Mouse (Mus musculus): ENCODE results near the gene Atp6v1c2. TPM values are rescaled to one million over a fixed set of nuclear protein-coding genes. Genes with fewer than 3 reads are reported as not detected.

The Atp6v1c2 gene
- polyA plus RNA-seq, 1 experiment, result 55.3 TPM

DNA sequence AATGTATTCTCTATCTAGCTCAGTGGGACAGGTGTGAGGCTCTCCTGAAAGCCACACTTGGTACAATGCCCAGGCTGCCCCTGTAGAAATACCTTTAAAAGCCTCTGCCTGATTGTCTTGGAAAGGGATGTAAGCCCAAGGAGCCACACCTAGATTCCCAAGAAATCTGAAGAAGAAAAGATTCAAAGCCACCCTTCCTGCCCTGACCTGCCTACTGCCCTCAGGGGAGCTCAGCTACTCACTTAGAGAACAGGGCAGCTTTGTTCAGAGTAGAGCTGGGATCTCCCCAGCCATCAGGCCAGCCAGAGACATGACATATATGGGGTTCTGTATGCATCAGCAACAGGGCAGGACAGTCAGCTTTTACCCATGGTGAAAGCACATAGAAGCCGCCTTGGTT, 29.3 kb downstream of the Atp6v1c2 start:
- H3K4me1 ChIP-seq (ENCODE audit: control insufficient read depth, insufficient read depth, low read length), result no peaks in the 10 kb centered on the region
- 91% methylated on average over 1 of the region's 1 CpGs for WGBS
- no peak for TF ChIP-seq CTCF (IDR thresholded peaks at IDR 0.05; ENCODE audit: insufficient read depth, low read length)
- TF ChIP-seq POLR2A (IDR thresholded peaks at IDR 0.05; ENCODE audit: borderline replicate concordance, extremely low read depth, low read depth, low read length), result no peak
- no peak for DNase-seq
- H3K4me3 ChIP-seq (replicated peaks; ENCODE audit: extremely low read depth, low read depth, low read length), result no peak overlapping the region

DNA sequence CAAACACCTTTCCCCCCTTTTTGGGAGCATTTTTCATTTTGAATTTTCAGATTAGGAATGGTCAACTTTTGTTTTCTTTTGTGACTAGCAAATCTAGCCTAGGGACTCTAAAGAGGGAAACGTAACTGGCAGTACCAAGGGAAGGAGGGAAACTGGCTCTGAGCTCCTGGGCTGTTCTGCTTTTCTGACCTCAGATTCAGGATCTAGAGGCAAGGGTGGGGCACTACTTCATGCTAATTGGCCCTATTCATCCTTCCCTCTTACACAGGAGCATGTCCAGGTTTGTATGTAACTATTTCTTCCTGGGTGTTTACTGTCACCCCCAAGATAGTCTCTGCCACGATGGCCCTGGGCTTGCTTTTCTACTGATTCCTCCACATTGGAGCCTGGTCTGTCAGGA, 32.3 kb downstream of the Atp6v1c2 start:
- 63% methylated on average over 2 of the region's 2 CpGs for WGBS
- Histone ChIP-seq H3K4me1 (ENCODE audit: control insufficient read depth, insufficient read depth, low read length) (no peaks in the 10 kb centered on the region), H3K4me3 (replicated peaks; ENCODE audit: extremely low read depth, low read depth, low read length) (no peak overlapping the region)
- DNase-seq, result no peak
- no peak for TF ChIP-seq POLR2A (IDR thresholded peaks at IDR 0.05; ENCODE audit: borderline replicate concordance, extremely low read depth, low read depth, low read length)
- no peak for TF ChIP-seq CTCF (IDR thresholded peaks at IDR 0.05; ENCODE audit: insufficient read depth, low read length)

DNA sequence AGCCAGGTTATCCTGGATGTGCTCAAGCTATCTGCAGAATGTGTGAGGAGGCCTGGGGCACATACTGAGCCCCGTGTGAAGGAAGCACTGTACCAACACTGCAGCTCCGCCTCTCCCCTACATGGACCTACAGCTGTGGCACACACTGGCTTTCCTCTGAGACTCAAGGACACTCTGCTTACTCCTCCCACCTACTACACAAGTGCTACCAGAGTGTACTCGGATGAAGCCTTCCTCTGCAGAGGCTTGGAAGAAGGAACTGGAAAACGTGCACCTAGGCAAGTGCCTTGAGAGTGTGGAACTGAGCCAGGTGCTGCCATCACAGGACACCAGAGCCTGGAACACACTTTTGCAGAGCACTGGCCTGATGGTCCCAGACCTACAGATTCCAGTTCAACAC, 38.6 kb downstream of the Atp6v1c2 start:
- Histone ChIP-seq H3K4me3 (replicated peaks; ENCODE audit: extremely low read depth, low read depth, low read length) (no peak overlapping the region), H3K4me1 (ENCODE audit: control insufficient read depth, insufficient read depth, low read length) (no peaks in the 10 kb centered on the region)
- 36% methylated on average over 4 of the region's 4 CpGs for WGBS
- peak; percentile 64 for DNase-seq
- TF ChIP-seq POLR2A (IDR thresholded peaks at IDR 0.05; ENCODE audit: borderline replicate concordance, extremely low read depth, low read depth, low read length) (peak; percentile 7; the same call in 1 of the 2 replicates), CTCF (IDR thresholded peaks at IDR 0.05; ENCODE audit: insufficient read depth, low read length) (no peak)

DNA sequence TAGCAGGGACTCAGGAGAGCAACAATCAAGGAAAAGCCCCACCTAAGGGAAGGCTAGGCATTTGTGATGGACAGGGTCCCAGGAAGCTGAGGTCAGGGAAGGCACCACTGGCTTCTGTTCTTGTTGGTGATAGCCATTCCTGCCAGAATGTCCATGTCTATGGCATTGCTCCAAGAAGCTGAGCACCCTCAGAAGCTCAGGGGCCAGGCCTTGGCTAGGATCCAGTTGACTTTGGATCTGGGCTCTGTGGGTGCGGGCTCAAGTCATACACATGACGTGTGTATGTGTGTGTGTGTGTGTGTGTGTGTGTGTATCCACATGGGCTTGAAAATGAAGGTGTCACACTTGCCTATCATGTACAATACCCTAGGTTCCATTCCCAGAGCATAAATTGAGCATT, 39.2 kb downstream of the Atp6v1c2 start:
- Histone ChIP-seq H3K4me3 (replicated peaks; ENCODE audit: extremely low read depth, low read depth, low read length) (no peak overlapping the region), H3K4me1 (ENCODE audit: control insufficient read depth, insufficient read depth, low read length) (no peaks in the 10 kb centered on the region)
- no peak for TF ChIP-seq CTCF (IDR thresholded peaks at IDR 0.05; ENCODE audit: insufficient read depth, low read length)
- TF ChIP-seq POLR2A (IDR thresholded peaks at IDR 0.05; ENCODE audit: borderline replicate concordance, extremely low read depth, low read depth, low read length), result no peak
- WGBS, result 40% methylated on average over 2 of the region's 2 CpGs
- DNase-seq, result peak; percentile 51

DNA sequence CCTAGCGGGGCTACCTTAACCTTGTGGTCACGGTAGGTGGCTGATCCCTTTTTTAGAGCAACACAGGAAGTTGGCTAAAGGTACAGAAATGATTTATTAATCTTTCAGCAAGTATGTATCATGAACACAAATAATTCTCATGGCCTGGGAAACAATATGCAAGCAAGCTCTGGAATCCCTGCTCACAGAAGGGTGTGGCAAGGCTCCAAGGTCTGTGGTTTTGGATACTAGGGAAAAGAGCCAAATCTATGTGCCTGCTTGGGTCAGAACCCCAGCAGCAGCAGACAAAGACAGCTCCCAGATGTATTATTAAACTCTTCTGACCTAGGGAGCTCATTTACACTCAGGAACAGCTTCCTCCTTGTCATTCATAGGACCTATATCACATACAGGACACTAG, 40.1 kb downstream of the Atp6v1c2 start:
- WGBS, result 32% methylated on average over 2 of the region's 2 CpGs
- H3K4me3 ChIP-seq (replicated peaks; ENCODE audit: extremely low read depth, low read depth, low read length), result no peak overlapping the region
- no peak for TF ChIP-seq CTCF (IDR thresholded peaks at IDR 0.05; ENCODE audit: insufficient read depth, low read length)
- TF ChIP-seq POLR2A (IDR thresholded peaks at IDR 0.05; ENCODE audit: borderline replicate concordance, extremely low read depth, low read depth, low read length), result no peak
- no peak for DNase-seq
- no peaks in the 10 kb centered on the region for H3K4me1 ChIP-seq (ENCODE audit: control insufficient read depth, insufficient read depth, low read length)

DNA sequence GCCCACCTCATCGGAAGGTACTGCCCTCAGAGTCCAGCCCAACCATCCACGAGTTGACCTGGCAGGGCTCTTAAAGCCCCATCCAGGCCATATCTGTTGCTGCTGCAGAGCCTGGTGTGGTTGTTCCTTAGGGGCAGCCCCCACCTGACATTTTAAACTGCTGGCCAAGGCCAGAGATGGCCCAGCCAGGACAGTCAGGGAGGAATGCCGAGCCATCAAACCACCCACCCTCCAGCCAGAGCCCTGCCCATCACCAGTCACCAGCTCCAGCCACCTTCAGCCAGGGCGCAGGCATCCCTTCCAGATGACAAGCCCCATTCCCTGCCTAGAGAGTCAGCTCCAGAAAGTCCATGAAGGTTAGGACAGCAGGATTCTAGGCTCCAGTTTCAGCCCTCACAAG, 40.7 kb downstream of the Atp6v1c2 start:
- Histone ChIP-seq H3K4me1 (ENCODE audit: control insufficient read depth, insufficient read depth, low read length) (no peaks in the 10 kb centered on the region), H3K4me3 (replicated peaks; ENCODE audit: extremely low read depth, low read depth, low read length) (no peak overlapping the region)
- WGBS, result 61% methylated on average over 4 of the region's 4 CpGs
- no peak for TF ChIP-seq POLR2A (IDR thresholded peaks at IDR 0.05; ENCODE audit: borderline replicate concordance, extremely low read depth, low read depth, low read length)
- DNase-seq, result no peak

DNA sequence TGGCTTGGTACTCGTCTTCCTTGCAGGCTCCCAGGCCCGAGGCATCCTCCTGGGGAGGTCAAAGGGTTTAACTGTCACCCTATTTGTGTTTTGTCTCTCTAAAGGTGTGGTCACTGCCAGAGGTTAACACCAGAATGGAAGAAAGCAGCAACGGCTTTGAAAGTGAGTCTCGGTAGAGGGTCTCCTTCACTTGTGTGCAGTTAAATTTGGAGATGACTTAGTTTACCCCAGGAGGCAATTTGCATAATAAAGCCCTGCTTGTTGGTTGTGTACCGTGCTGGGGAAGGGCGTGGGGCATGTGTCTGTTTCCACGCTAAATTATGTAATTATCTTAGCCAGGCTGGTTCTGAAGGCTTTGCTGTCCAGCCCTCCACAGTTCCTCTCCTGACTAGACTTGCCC, 55.3 kb downstream of the Atp6v1c2 start:
- Histone ChIP-seq H3K4me3 (replicated peaks; ENCODE audit: extremely low read depth, low read depth, low read length) (no peak overlapping the region), H3K4me1 (ENCODE audit: control insufficient read depth, insufficient read depth, low read length) (peaks cover under 1% of the 10 kb centered on the region; the same call in 1 of the 2 replicates)
- 87% methylated on average over 7 of the region's 7 CpGs for WGBS
- DNase-seq, result no peak
- no peak for TF ChIP-seq CTCF (IDR thresholded peaks at IDR 0.05; ENCODE audit: insufficient read depth, low read length)

DNA sequence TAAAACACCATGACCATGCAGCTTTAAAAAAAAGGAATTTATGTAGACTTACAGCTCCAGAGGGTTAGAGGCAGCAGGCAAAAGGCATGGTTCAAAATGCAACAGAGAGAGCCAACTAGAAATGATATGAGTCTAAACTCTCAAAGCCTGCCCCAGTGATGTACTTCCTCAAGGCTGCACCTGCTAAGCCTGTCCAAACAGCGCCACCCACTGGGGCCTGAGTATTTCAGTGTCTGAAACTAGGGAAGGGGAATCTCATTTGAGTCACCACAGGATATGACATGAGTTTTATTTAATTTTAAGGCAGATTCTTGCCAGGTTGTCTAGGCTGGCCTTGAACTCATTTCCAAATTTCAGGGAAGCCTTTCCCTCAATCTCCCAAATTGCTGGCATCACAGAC, 57.9 kb downstream of the Atp6v1c2 start:
- DNase-seq, result no peak
- H3K4me1 ChIP-seq (ENCODE audit: control insufficient read depth, insufficient read depth, low read length), result peaks cover 6% of the 10 kb centered on the region; the same call in 1 of the 2 replicates
- H3K4me3 ChIP-seq (replicated peaks; ENCODE audit: extremely low read depth, low read depth, low read length), result no peak overlapping the region
- TF ChIP-seq CTCF (IDR thresholded peaks at IDR 0.05; ENCODE audit: insufficient read depth, low read length), result peak; percentile 36; the same call in 1 of the 2 replicates
- no peak for TF ChIP-seq POLR2A (IDR thresholded peaks at IDR 0.05; ENCODE audit: borderline replicate concordance, extremely low read depth, low read depth, low read length)
- 68% methylated on average over 1 of the region's 1 CpGs for WGBS

DNA sequence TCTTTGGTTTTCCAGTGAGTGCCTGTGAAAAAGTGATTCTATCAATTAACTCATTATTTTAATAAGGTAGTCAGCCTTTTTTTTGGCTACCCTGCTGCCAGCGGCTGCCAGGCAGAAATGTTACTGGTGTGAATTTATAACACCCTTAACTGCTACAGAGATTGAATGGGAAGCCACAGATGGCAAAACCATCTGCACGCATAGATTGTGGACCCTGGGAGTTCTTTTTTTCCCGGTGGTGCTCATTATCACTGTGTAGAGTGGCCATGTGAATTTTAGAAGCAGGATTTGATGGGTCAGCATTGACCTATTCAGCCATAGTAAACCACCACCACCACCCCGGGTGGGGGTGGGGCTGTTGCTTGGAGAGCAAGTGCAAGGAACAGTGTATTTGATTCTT, 61.8 kb downstream of the Atp6v1c2 start:
- Histone ChIP-seq H3K4me1 (ENCODE audit: control insufficient read depth, insufficient read depth, low read length) (peaks cover 6% of the 10 kb centered on the region; the same call in 1 of the 2 replicates), H3K4me3 (replicated peaks; ENCODE audit: extremely low read depth, low read depth, low read length) (peak overlapping the region; percentile 29)
- 5% methylated on average over 4 of the region's 4 CpGs for WGBS
- no peak for DNase-seq
- no peak for TF ChIP-seq POLR2A (IDR thresholded peaks at IDR 0.05; ENCODE audit: borderline replicate concordance, extremely low read depth, low read depth, low read length)
- no peak for TF ChIP-seq CTCF (IDR thresholded peaks at IDR 0.05; ENCODE audit: insufficient read depth, low read length)

DNA sequence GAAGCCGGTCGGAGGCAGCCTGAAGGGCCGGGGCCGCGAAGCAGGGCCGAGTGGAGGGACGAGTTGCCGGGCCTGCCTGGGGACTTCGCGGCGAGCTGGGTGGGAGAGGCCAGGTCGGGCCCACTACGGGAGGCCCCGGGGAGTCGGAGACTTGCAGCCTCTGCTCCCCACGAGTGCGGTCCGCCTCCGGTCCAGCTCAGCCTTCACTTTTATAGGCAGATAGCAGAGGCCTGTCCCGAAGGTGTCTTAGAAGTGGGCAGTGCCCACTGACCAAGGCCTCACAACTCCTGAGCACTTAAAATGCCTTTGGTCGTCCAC, 62.5 kb downstream of the Atp6v1c2 start:
- DNase-seq, result no peak
- peaks cover 6% of the 10 kb centered on the region; the same call in 1 of the 2 replicates for H3K4me1 ChIP-seq (ENCODE audit: control insufficient read depth, insufficient read depth, low read length)
- no peak for TF ChIP-seq POLR2A (IDR thresholded peaks at IDR 0.05; ENCODE audit: borderline replicate concordance, extremely low read depth, low read depth, low read length)
- no peak for TF ChIP-seq CTCF (IDR thresholded peaks at IDR 0.05; ENCODE audit: insufficient read depth, low read length)

More for the DNA sequence above, 62.5 kb downstream of the Atp6v1c2 start:
- peak overlapping the region; percentile 80 for H3K4me3 ChIP-seq (replicated peaks; ENCODE audit: extremely low read depth, low read depth, low read length)
- WGBS, result 1% methylated on average over 21 of the region's 21 CpGs
